7 mouse cellular contexts compared by ENCODE assay signal in genomic region chr17:23791079-23791357, GRCm38 (mm10). TPM values are rescaled to one million over a fixed set of nuclear protein-coding genes. Genes with fewer than 3 reads are reported as not detected.
DNase-seq lines count a peak whose midpoint lies in the region; ATAC-seq and TF ChIP-seq lines count a peak whose summit lies in the region.

No protein-coding gene starts in this region.

- TF ChIP-seq EP300 in lung, postnatal 0 days (IDR thresholded peaks at IDR 0.05): no peak

- 0 out of 2 replicates have a peak, but pooled peaks have one; percentile 2 for ATAC-seq in lung, postnatal 0 days
- no peak for ATAC-seq in limb, embryonic 13.5 days (ENCODE audit: low FRiP score, low read depth)
- no peak for ATAC-seq in stomach, embryonic 16.5 days (ENCODE audit: insufficient read depth, low FRiP score)

- no peaks in the 10 kb centered on the region for H3K9me3 ChIP-seq in lung, postnatal 0 days (ENCODE audit: low read length)
- no peaks in the 10 kb centered on the region for H3K9me3 ChIP-seq in forebrain, embryonic 10.5 days
- H3K9me3 ChIP-seq in limb, embryonic 13.5 days: no peaks in the 10 kb centered on the region
- no peaks in the 10 kb centered on the region for H3K9me3 ChIP-seq in stomach, embryonic 16.5 days (replicated peaks; ENCODE audit: control insufficient read depth, low read length)

- H3K4me3 ChIP-seq in lung, postnatal 0 days (ENCODE audit: low read depth, low read length): no peak overlapping the region
- peak overlapping the region; percentile 54 for H3K4me3 ChIP-seq in forebrain, embryonic 10.5 days
- peak overlapping the region; percentile 56 for H3K4me3 ChIP-seq in limb, embryonic 13.5 days
- H3K4me3 ChIP-seq in stomach, embryonic 16.5 days (replicated peaks; ENCODE audit: low read length): peak overlapping the region; percentile 53

- 55% methylated on average over 2 of the region's 2 CpGs for WGBS in lung, postnatal 0 days
- WGBS in forebrain, embryonic 10.5 days: 54% methylated on average over 2 of the region's 2 CpGs
- WGBS in limb, embryonic 13.5 days: 28% methylated on average over 2 of the region's 2 CpGs
- WGBS in stomach, embryonic 16.5 days: 47% methylated on average over 2 of the region's 2 CpGs

- no peaks in the 10 kb centered on the region for H3K27me3 ChIP-seq in lung, postnatal 0 days (replicated peaks; ENCODE audit: insufficient read depth, low read length)
- H3K27me3 ChIP-seq in forebrain, embryonic 10.5 days (ENCODE audit: poor library complexity, severe bottlenecking): no peaks in the 10 kb centered on the region
- H3K27me3 ChIP-seq in limb, embryonic 13.5 days: no peaks in the 10 kb centered on the region
- H3K27me3 ChIP-seq in stomach, embryonic 16.5 days (ENCODE audit: control insufficient read depth, insufficient read depth, low read length): no peaks in the 10 kb centered on the region

- peak overlapping the region; percentile 75 for H3K4me2 ChIP-seq in lung, postnatal 0 days (replicated peaks; ENCODE audit: low read depth, low read length)
- H3K4me2 ChIP-seq in limb, embryonic 13.5 days (replicated peaks): peak overlapping the region; percentile 76
- peak overlapping the region; percentile 68 for H3K4me2 ChIP-seq in stomach, embryonic 16.5 days (ENCODE audit: low read depth, low read length)

- no peak for TF ChIP-seq CTCF in lung, postnatal 0 days (IDR thresholded peaks at IDR 0.05)

- peak overlapping the region; percentile 91 for H3K27ac ChIP-seq in lung, postnatal 0 days (ENCODE audit: low read length)
- H3K27ac ChIP-seq in forebrain, embryonic 10.5 days: peak overlapping the region; percentile 90
- H3K27ac ChIP-seq in limb, embryonic 13.5 days: peak overlapping the region; percentile 95
- H3K27ac ChIP-seq in stomach, embryonic 16.5 days (ENCODE audit: low read length): peak overlapping the region; percentile 70

- H3K4me1 ChIP-seq in lung, postnatal 0 days (ENCODE audit: insufficient read depth, low read depth, low read length): peaks cover 9% of the 10 kb centered on the region; the same call in 1 of the 2 replicates
- H3K4me1 ChIP-seq in forebrain, embryonic 10.5 days: peaks cover 26% of the 10 kb centered on the region
- H3K4me1 ChIP-seq in limb, embryonic 13.5 days: peaks cover 24% of the 10 kb centered on the region
- peaks cover 4% of the 10 kb centered on the region for H3K4me1 ChIP-seq in stomach, embryonic 16.5 days (ENCODE audit: control insufficient read depth, insufficient read depth, low read length)

- H3K9ac ChIP-seq in lung, postnatal 0 days (replicated peaks; ENCODE audit: low read depth): no peak overlapping the region
- peak overlapping the region; percentile 83 for H3K9ac ChIP-seq in limb, embryonic 13.5 days
- peak overlapping the region; percentile 79 for H3K9ac ChIP-seq in stomach, embryonic 16.5 days (ENCODE audit: low read length)

- H3K36me3 ChIP-seq in lung, postnatal 0 days (ENCODE audit: insufficient read depth, low read length): no peaks in the 10 kb centered on the region
- H3K36me3 ChIP-seq in forebrain, embryonic 10.5 days (replicated peaks): no peaks in the 10 kb centered on the region
- peaks cover 7% of the 10 kb centered on the region; the same call in 1 of the 2 replicates for H3K36me3 ChIP-seq in limb, embryonic 13.5 days
- H3K36me3 ChIP-seq in stomach, embryonic 16.5 days (ENCODE audit: control insufficient read depth, insufficient read depth, low read length): no peaks in the 10 kb centered on the region

- no peak for DNase-seq in lung, postnatal 0 days (ENCODE audit: low spot score)
- no peak for DNase-seq in lung, postnatal 14 days
- DNase-seq in forebrain, embryonic 10.5 days (ENCODE audit: extremely low spot score, low spot score): no peak
- no peak for DNase-seq in cerebellum, adult 11 months
- DNase-seq in lung, adult 18-20 months: no peak

RNA-seq across cellular contexts. Expression of gene Srrm2, which starts 0.7 kb away (rescaled TPM):
- polyA plus RNA-seq in lung, postnatal 0 days (2015; fragmentation: Nextera tagmentation; extraction: Ambion mirVana): 284 and 354 TPM in 2 replicates
- 482 and 518 TPM in 2 replicates for polyA plus RNA-seq in forebrain, embryonic 10.5 days (2016; fragmentation: Nextera tagmentation; extraction: Ambion mirVana)
- polyA plus RNA-seq in limb, embryonic 13.5 days (2015; fragmentation: Nextera tagmentation; extraction: Ambion mirVana): 606 and 615 TPM in 2 replicates
- 334 and 350 TPM in 2 replicates for polyA plus RNA-seq in stomach, embryonic 16.5 days (2015; fragmentation: Nextera tagmentation; extraction: Ambion mirVana)

RNA-seq across cellular contexts. Expression of gene Flywch2, which starts 5.1 kb away (rescaled TPM):
- polyA plus RNA-seq in lung, postnatal 0 days (2015; fragmentation: Nextera tagmentation; extraction: Ambion mirVana): 14.7 and 18.6 TPM in 2 replicates
- 23.8 and 25.0 TPM in 2 replicates for polyA plus RNA-seq in forebrain, embryonic 10.5 days (2016; fragmentation: Nextera tagmentation; extraction: Ambion mirVana)
- polyA plus RNA-seq in limb, embryonic 13.5 days (2015; fragmentation: Nextera tagmentation; extraction: Ambion mirVana): 68.0 and 70.5 TPM in 2 replicates
- polyA plus RNA-seq in stomach, embryonic 16.5 days (2015; fragmentation: Nextera tagmentation; extraction: Ambion mirVana): 19.4 and 19.8 TPM in 2 replicates

RNA-seq across cellular contexts. Expression of gene Flywch1, which starts 19.6 kb away (rescaled TPM):
- 43.1 and 43.5 TPM in 2 replicates for polyA plus RNA-seq in lung, postnatal 0 days (2015; fragmentation: Nextera tagmentation; extraction: Ambion mirVana)
- 190 and 197 TPM in 2 replicates for polyA plus RNA-seq in forebrain, embryonic 10.5 days (2016; fragmentation: Nextera tagmentation; extraction: Ambion mirVana)
- polyA plus RNA-seq in limb, embryonic 13.5 days (2015; fragmentation: Nextera tagmentation; extraction: Ambion mirVana): 103 and 107 TPM in 2 replicates
- 43.3 and 47.0 TPM in 2 replicates for polyA plus RNA-seq in stomach, embryonic 16.5 days (2015; fragmentation: Nextera tagmentation; extraction: Ambion mirVana)

RNA-seq across cellular contexts. Expression of gene Elob, which starts 37.9 kb away (rescaled TPM):
- polyA plus RNA-seq in lung, postnatal 0 days (2015; fragmentation: Nextera tagmentation; extraction: Ambion mirVana): 803 and 893 TPM in 2 replicates
- 1,030 and 1,081 TPM in 2 replicates for polyA plus RNA-seq in forebrain, embryonic 10.5 days (2016; fragmentation: Nextera tagmentation; extraction: Ambion mirVana)
- 1,219 and 1,256 TPM in 2 replicates for polyA plus RNA-seq in limb, embryonic 13.5 days (2015; fragmentation: Nextera tagmentation; extraction: Ambion mirVana)
- 906 and 920 TPM in 2 replicates for polyA plus RNA-seq in stomach, embryonic 16.5 days (2015; fragmentation: Nextera tagmentation; extraction: Ambion mirVana)

RNA-seq across cellular contexts. Expression of gene Prss33, which starts 44.8 kb away (rescaled TPM):
- polyA plus RNA-seq in lung, postnatal 0 days (2015; fragmentation: Nextera tagmentation; extraction: Ambion mirVana): not detected in 2 replicates
- polyA plus RNA-seq in forebrain, embryonic 10.5 days (2016; fragmentation: Nextera tagmentation; extraction: Ambion mirVana): 0.49 TPM in 1 of 2 replicates, not detected in the other
- polyA plus RNA-seq in limb, embryonic 13.5 days (2015; fragmentation: Nextera tagmentation; extraction: Ambion mirVana): not detected in 2 replicates
- polyA plus RNA-seq in stomach, embryonic 16.5 days (2015; fragmentation: Nextera tagmentation; extraction: Ambion mirVana): 0.21 TPM in 1 of 2 replicates, not detected in the other
